Mouse (Mus musculus): Measurements from ENCODE around the gene 4921517D22Rik.

DNA sequence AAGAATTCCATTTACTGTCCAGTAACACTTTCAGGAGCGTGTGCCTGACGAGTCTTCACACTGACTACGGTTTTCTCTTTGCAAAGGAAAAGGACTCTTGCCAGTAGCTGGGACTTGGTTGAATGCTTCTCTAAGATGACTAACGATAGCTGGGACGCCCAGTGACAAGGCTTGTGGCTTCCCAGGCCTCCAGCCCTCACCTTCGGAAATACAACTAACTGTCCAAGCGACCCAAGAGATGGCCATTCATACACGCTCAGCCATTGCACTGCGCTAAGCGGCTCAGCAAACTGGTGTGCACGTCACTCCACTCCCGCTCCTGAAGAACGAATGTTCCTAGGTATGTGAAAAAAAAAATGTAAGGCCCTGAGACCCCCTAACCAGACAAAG is 19.2 kb downstream of the 4921517D22Rik start:
- TF ChIP-seq CTCF (IDR thresholded peaks at IDR 0.05; ENCODE audit: low read depth) = no peak
- no peak; the same call in 1 of the 2 replicates for TF ChIP-seq EP300 (IDR thresholded peaks at IDR 0.05; ENCODE audit: low read depth)

All from liver, embryonic 14.5 days (tissue).